Mouse (Mus musculus) monocyte, adult 59 days (primary cell): Measurements from ENCODE around the gene Il13ra1. TPM values are rescaled to one million over a fixed set of nuclear protein-coding genes. Genes with fewer than 3 reads are reported as not detected.

ENCODE experiments used
- total RNA-seq, 2 experiments: library from RNA; stranded (reverse); gene quantifications; one replicate each; pipeline ENCODE4 v1.2.4; 2023

The Il13ra1 gene
- 10 to 100 TPM; 92.2 to 98.2 TPM for total RNA-seq

DNA sequence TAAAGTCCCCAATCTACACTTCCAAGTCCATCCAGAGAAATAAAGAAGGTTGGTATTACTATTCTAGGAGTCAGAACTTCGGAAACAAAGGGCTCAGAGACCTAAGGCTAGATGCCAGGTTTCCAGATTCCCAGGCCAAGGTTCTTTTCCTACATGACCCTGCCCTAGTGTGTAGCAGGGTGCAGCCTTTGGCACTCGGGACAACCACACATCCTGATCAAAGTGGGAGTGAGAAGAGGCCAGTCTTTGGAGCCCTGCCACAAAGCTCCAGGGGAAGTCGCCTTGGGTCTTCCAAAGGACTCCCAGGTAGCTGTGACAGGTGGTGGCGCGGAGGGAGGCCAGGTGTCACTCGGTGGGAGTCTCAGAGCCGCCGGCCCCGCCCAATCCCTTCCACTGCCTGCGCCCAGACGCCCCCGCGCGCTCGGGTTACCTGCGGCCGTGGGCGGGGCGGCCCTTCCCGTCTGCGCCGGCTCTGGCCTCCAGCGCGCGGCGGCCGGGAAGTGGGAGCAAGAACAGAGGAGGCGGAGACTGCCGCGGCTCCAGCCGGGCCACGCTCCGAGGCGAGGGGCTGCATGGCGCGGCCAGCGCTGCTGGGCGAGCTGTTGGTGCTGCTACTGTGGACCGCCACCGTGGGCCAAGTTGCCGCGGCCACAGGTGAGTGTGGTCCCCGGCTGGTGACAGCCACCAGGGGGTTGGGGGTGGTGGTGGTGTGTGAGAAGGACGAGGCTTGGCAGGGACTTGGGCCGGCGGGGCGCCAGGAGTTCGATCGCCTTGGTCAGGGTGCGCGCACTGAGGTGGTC lies at the start of gene Il13ra1:
Gene Il13ra1, plus strand, starts transcription at position 489 of the 800 bp plus-strand sequence.

GRCm38 (mm10) chrX:36195736-36196525 lies 84.0 kb downstream of the Il13ra1 start, which contains the start of gene Zcchc12:
TSS of gene Zcchc12 (plus strand) at chrX:36195904.

Other genes with a start within 250 kb of the Il13ra1 start
- 10 to 100 TPM; 93.2 to 96.3 TPM for gene Dock11, start 223.3 kb upstream of the Il13ra1 start, total RNA-seq
- not detected for gene Zcchc12, start 83.8 kb downstream of the Il13ra1 start, total RNA-seq
- gene Lonrf3, start 216.2 kb downstream of the Il13ra1 start, total RNA-seq = 1 to 10 TPM; 4.8 to 5.9 TPM